Mouse (Mus musculus) T-cell, adult 66 days (primary cell): ENCODE results near the gene Baiap2l1. TPM values are rescaled to one million over a fixed set of nuclear protein-coding genes. Genes with fewer than 3 reads are reported as not detected.

Experiments
- total RNA-seq, 2 experiments: library from RNA; stranded (reverse); gene quantifications; 3 replicates in 1 of 2; 4 replicates in 1 of 2; pipeline ENCODE4 v1.2.4; 2023

Baiap2l1 gene
- total RNA-seq: under 1 TPM in 1 of 2 experiments, not detected in 1; 0.17 TPM

GRCm38 (mm10) chr5:144357881-144358591 is at the start of gene Baiap2l1:
Baiap2l1 (minus strand) TSS chr5:144358112.

GRCm38 (mm10) chr5:144243901-144244487 is 113.9 kb downstream of the Baiap2l1 start, which contains the start of gene Bri3:
Bri3 (plus strand) TSS chr5:144244437.

DNA sequence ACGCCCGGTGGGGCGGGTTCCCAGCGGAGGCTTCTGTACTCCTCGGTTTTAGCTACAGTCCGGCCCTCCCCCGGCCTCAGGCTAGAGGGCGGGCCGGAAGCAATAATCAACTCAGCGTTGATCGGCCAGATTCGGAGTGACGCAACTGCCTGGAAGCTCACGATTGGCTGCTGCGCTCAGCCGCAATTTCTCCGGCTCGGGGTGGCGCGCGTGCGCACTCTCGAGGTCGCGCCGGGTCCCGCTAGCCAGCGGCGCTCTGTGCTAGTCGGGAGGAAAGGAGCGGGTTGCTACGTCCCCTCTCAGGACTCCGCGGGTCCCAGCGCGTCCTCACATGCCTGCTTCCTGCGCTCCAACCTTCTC is 134.4 kb downstream of the Baiap2l1 start, which contains the start of gene Tecpr1:
Tecpr1 (minus strand) TSS at position 113 of the 360 bp plus-strand sequence.

Other genes starting within 250 kb of the Baiap2l1 start
- gene Bhlha15, start 167.8 kb downstream of the Baiap2l1 start, total RNA-seq: 1 to 10 TPM; 1.0 to 1.3 TPM
- gene Tecpr1, start 134.5 kb downstream of the Baiap2l1 start, total RNA-seq: 100 to 1,000 TPM; 405 to 418 TPM
- 10 to 100 TPM; 37.6 to 38.5 TPM for gene Bri3, start 113.7 kb downstream of the Baiap2l1 start, total RNA-seq
- gene Nptx2, start 187.8 kb upstream of the Baiap2l1 start, total RNA-seq: not detected